Mouse (Mus musculus) C2C12 (cell line): ENCODE measurements around the gene Wars2.

Experiments used
- CEBPB ChIP-seq: IDR thresholded peaks from one replicate; pipeline ENCODE4 v1.6.1; 2011; ENCODE audit warnings: low read depth, mild to moderate bottlenecking, control low read depth, moderate library complexity
- CTCF ChIP-seq: IDR thresholded peaks from one replicate; pipeline ENCODE4 v1.5.1; 2011; ENCODE audit not compliant: control insufficient read depth, insufficient read depth, insufficient read length
- MYOD1 ChIP-seq: IDR thresholded peaks from one replicate; pipeline ENCODE4 v1.6.1; 2011; ENCODE audit warnings: low read depth; ENCODE audit not compliant: control insufficient read depth, insufficient read length

DNA sequence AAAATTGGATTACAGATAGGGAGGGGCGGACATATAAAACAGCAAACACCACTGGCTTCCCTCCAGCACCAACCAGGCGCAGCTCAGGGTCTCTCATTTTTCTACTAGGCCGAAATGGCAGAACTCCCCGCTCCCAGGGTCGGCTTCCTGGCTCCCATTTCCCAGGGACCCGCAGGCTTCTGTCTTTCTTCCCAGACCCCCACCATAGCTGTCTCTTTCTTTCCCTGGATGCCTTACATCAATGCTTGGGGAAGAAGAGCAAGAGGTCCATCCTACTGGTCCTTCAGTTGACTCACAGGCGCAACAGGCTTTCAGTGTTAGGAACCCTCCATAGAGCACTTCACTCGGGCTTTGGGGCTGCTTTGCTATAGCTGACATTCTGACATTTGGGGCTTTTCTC lies 101.6 kb downstream of the Wars2 start:
- TF ChIP-seq CTCF (no peak), CEBPB (no peak), MYOD1 (no peak)
